Mouse (Mus musculus) stomach, adult 2 months (tissue): ENCODE results near the gene Tfpi2. TPM values are rescaled to one million over a fixed set of nuclear protein-coding genes. Genes with fewer than 3 reads are reported as not detected.

Source experiments
- polyA plus RNA-seq: library from polyadenylated mRNA; depleted of rRNA; stranded (reverse); fragments of >200 nt; gene quantifications from 2 replicates; pipeline ENCODE4 v1.2.3, GENCODE M21; 2012; rRNA removed

Tfpi2 gene
- polyA plus RNA-seq = 0.17 and 0.36 TPM in 2 replicates

DNA sequence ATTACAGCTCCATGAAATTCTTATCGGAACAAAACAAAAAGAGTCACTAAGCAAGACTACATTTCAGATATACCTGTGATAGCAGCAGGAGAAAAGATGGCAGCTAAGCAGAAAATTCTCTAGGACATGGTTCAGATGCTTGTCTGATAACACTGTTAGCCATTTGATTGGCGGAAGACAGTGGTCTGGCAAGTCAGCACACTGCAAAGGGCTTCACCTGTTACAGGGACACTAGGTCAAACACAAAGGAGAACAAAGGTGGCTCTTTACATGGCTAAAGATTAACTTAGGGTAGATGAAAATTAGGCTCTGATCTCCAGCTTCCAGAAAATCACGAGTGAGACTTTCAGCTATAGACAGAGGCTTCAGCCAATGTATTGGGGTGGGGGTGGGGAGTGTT, at the start of gene Tfpi2:
TSS of gene Tfpi2 (minus strand) at position 170 of the 400 bp plus-strand sequence.

DNA sequence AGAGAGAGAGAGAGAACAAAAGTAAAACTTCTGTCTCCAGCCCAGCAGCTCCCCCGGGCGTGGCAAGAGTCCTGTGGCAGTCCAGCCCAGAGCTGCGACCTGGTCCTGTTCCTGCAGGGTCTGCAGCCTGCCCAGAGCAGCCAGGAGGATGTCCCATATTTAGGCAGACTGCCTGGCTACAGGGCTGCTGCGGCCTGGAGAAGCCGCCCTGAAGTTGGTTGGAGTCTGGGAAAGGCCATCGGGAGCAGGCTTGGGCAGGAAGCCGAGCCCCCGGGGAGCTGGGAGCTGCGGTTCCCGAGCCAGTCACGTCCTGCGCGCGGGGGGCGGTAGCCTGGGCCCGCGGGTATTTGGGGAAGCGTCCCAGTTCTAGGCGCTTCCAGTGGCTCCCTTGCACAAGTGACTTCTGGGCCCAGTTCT, 15.2 kb upstream of the Tfpi2 start, which contains the start of gene Gng11:
TSS of gene Gng11 (plus strand) at position 15 of the 417 bp plus-strand sequence.

DNA sequence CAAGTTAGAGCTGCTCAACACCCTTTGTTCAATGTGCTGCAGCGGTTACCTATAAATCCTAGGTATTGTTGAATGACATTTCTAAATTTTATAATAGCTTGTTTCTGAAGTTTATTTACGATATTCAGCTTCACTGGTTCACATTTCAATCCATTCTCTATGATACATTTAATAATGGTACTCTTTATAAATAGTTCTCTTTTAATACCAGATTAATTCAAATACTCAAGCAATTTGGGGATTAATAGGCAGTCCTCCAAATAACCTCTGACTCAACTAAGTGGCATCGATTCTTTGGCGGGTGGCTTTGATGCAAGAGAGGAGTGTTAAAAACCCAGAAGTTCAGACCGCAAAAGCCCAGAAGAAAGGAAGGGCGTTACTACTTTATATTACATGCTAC, 4.8 kb upstream of the Tfpi2 start, which contains the start of gene Gngt1:
TSS of gene Gngt1 (plus strand) at position 301 of the 400 bp plus-strand sequence.

Other genes starting within 250 kb of the Tfpi2 start
- gene Calcr, start 224.2 kb downstream of the Tfpi2 start, polyA plus RNA-seq = not detected in 2 replicates
- gene Gngt1, start 4.9 kb upstream of the Tfpi2 start, polyA plus RNA-seq = not detected in 2 replicates
- 3.5 and 4.8 TPM in 2 replicates for gene Gng11, start 15.0 kb upstream of the Tfpi2 start, polyA plus RNA-seq
- gene Bet1, start 98.1 kb upstream of the Tfpi2 start, polyA plus RNA-seq = 4.5 and 8.4 TPM in 2 replicates